Mouse (Mus musculus) bone marrow macrophage, adult 2 months (primary cell): Measurements from ENCODE around the gene Ino80d.

Experiments used
- CTCF ChIP-seq: IDR thresholded peaks from 2 replicates; pipeline ENCODE4 v1.5.1; 2012; ENCODE audit warnings: low read depth, mild to moderate bottlenecking, low read length, moderate library complexity
- POLR2A ChIP-seq: IDR thresholded peaks from 2 replicates; pipeline ENCODE4 v1.6.1; 2012; ENCODE audit warnings: mild to moderate bottlenecking, low read depth, low read length, borderline replicate concordance

GRCm38 (mm10) chr1:62946987-62947386 is 167.5 kb downstream of the Ino80d start:
- TF ChIP-seq CTCF (no peak), POLR2A (no peak)
